Mouse (Mus musculus): ENCODE results near the gene Cd5. TPM values are rescaled to one million over a fixed set of nuclear protein-coding genes. Genes with fewer than 3 reads are reported as not detected.

The Cd5 gene
- total RNA-seq, 4 experiments from 2014 or later = 0.16 to 0.26 (median 0.21) TPM

GRCm38 (mm10) chr19:10758708-10759107 lies 19.9 kb upstream of the Cd5 start:
- DNase-seq (ENCODE audit: low spot score) = no peak

- DNase-seq (ENCODE audit: low spot score) = no peak
Observed at GRCm38 (mm10) chr19:10757526-10757925, 18.7 kb upstream of the Cd5 start.

DNA sequence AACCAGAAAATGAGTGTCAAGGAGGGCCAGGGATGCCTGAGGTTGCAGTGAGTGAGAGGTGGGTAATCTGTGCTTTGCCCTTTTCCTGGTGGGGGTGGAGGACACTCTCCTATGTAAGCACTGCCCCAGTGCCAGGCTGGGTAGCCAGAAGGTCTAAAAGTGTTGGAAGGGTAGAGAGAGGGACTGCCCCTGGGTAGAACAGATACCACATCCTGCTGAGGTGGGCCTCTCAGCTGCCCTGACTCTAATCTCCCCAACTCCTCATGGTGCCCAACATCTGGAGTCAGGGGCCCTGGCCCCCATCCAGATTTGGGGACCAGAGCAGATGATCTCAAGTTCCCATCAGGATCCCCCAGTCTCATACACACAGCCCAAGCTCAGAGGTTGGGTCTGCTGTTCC lies 18.3 kb upstream of the Cd5 start:
- DNase-seq (ENCODE audit: low spot score) = no peak

GRCm38 (mm10) chr19:10752646-10753045 lies 13.8 kb upstream of the Cd5 start:
- no peak for DNase-seq (ENCODE audit: low spot score)

DNA sequence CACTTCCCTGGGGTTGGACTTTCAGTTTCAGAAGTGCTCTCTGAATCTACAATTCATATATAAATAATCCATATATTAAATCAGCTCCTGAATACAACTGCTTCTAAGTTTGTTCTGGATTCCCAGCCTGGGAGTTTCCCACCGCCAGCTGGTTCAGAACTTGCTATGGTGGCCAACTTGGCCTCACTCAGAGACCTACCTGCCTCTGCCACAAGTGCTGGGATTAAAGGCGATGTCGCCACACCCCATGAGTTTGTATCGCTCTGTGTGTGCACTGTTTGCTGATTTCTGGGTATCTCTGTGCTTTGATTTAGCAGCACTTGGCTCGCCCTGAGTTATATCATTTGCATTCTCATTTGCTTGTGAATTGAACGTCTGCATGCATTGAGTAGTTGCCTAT lies 13.3 kb upstream of the Cd5 start:
- DNase-seq (ENCODE audit: low spot score) = no peak

DNA sequence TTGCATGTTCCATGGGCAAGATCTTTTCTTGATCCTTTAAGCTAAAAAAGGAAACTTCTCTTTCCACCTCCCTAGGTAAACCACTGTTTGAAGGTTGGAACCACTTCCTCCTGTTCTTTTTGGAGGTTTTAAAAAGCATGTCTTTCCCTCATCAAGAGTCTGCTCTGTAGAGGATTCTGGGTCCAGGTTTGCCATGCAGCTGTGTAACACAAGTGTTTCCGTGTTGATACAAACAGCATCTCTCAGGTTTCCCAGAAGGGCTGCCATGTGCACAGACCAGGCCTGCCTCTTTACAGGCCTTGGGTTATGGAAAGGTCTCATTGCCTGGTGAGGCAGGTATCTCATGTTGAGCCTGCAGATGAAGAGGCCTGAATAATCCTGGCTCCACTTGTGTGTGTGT lies 12.8 kb upstream of the Cd5 start:
- no peak for DNase-seq (ENCODE audit: low spot score)

- no peak for DNase-seq (ENCODE audit: low spot score)
Observed at GRCm38 (mm10) chr19:10750161-10750560, 11.4 kb upstream of the Cd5 start.

GRCm38 (mm10) chr19:10749295-10749694 lies 10.5 kb upstream of the Cd5 start:
- DNase-seq (ENCODE audit: low spot score) = no peak

DNA sequence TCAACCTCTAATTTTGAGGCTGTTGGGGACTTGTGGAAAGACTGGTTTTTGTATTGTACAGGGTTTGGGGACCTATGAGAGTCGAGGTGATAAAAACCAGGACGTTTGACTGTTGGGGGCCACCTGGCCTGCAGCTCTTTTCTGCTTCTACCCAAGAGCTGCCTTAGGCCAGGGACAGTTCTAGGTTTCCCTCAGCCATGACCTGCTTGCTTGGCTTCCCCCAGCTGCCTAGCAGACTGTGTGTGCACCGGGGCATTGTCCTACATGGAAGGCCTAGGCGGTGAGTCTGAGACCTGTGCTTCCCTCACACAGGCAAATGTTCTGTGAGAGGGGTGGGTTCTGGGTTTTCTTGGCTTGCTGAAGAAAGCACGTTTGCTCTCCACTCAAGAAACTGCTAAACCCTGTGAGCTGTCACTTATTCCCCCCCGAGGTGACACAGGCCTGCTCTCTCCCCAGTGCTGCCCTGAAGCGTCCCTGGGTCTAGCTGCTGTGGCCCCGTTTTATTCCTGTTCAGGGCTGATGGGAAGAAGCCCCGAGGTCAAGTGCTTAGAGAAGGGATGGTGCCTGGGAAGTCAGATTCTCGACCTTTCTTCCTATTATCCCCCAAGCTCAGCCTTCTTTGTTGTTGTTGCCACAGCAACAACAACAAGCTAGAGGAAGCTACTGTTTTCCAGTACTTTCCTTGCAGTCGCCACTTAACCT lies 9.8 kb upstream of the Cd5 start:
- DNase-seq (ENCODE audit: low spot score) = no peak

GRCm38 (mm10) chr19:10747718-10748117 lies 8.9 kb upstream of the Cd5 start:
- no peak for DNase-seq (ENCODE audit: low spot score)

GRCm38 (mm10) chr19:10747182-10747581 lies 8.4 kb upstream of the Cd5 start:
- DNase-seq (ENCODE audit: low spot score) = no peak

GRCm38 (mm10) chr19:10742565-10742964 lies 3.8 kb upstream of the Cd5 start:
- DNase-seq (ENCODE audit: low spot score) = peak; percentile 38

DNA sequence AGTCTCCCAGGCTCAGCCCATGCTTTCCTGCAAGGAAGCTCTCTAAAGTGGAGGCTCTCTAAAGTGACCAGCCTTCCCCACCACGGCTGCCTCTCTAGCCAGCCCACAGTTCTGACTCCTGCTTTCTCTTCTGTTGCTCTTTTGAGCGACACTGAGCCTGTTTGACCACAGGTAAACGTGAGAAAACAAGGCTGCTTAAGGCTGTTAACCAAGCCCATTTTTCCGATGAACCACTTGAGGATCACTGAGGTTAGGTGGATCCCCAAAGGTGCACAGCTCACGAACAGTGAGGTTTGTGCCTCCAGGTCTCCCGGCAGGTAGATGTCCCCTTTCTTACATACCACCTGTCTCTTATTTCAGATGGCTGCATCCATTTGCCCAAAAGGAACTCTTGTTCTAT lies 3.3 kb upstream of the Cd5 start:
- no peak for DNase-seq (ENCODE audit: low spot score)

- DNase-seq (ENCODE audit: low spot score) = no peak
Observed at GRCm38 (mm10) chr19:10740641-10741440, 2.0 kb upstream of the Cd5 start.

DNA sequence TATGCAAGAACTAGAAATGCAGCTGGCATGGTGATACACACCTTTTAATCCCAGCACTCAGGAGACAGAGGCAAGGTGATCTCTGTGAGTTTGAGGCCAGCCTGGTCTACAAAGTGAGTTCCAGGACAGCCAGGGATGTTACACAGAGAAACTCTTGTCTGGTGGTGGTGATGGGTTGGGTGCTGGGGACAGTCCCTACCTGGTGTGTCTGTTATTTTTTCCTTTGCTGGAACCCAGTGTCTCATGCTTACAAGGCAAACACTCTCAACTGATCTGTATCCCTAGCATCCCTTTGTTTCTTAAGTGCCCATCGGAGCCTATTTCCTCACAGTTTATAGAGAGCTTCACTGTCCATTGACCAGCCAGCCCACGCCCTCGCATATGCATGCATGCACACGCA lies 1.1 kb upstream of the Cd5 start:
- DNase-seq (ENCODE audit: low spot score) = no peak

- no peak for DNase-seq (ENCODE audit: low spot score)
Observed at GRCm38 (mm10) chr19:10738038-10738437, 764 bp downstream of the Cd5 start.

GRCm38 (mm10) chr19:10735861-10736260 lies 2.9 kb downstream of the Cd5 start:
- no peak for DNase-seq (ENCODE audit: low spot score)

- DNase-seq (ENCODE audit: low spot score) = no peak
Observed at GRCm38 (mm10) chr19:10735061-10735460, 3.7 kb downstream of the Cd5 start.

DNA sequence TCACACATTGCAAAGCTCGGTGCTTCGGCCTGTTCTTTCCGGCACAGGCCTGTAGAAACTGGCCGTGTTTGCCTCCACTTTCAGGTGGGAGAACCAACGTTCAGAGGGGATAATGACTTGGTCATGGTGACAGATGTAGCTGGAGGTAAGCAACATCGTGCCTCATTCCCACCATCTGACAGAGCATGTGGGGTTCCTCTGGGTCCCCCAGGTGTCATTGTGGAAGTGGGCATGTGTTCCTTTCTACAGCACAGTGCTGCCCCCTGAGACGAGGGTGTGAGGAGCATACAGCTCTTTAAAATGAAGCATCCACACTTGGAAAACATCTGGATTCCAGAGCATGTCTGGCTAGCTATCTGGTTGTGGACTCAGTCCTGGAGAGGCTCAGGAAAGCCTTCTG lies 4.2 kb downstream of the Cd5 start:
- no peak for DNase-seq (ENCODE audit: low spot score)

GRCm38 (mm10) chr19:10733501-10734127 lies 5.2 kb downstream of the Cd5 start:
- DNase-seq (ENCODE audit: low spot score) = peak; percentile 40

DNA sequence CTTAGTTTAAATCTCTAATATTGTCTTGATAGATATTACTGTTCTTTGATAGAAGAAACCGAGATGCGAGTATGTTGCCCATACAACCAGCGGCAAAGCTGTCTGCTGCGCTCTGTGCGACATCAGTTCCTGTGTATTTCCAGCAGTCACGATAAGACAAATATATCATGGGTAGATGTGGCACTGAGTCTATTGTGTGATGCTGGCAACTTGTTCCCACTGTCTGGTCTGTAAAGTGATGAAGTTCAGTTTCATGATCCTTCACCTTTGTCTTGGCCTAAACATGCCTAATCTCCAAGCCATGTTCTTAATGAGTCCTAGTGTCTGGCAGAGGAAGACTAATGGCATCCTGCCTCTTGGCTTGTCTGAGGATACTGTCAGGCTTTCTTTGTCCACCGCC lies 6.1 kb downstream of the Cd5 start:
- DNase-seq (ENCODE audit: low spot score) = no peak

DNA sequence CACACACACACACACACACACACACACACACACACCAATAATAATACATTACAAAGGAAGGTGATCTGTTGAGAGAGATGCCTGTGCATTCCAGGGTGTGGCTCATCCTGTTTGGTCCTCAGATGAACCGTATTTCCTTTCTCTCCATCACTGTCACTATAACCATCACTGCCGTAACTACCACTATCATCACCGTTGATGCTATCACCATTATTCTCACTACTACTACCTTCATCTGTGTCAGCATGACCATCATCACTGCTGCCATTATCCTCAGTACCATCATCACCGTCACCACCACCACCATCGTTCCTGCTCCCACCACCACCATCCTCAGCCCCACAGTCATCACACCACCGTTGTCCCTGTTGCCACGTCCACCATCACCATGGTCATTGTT lies 6.8 kb downstream of the Cd5 start:
- no peak for DNase-seq (ENCODE audit: low spot score)

DNA sequence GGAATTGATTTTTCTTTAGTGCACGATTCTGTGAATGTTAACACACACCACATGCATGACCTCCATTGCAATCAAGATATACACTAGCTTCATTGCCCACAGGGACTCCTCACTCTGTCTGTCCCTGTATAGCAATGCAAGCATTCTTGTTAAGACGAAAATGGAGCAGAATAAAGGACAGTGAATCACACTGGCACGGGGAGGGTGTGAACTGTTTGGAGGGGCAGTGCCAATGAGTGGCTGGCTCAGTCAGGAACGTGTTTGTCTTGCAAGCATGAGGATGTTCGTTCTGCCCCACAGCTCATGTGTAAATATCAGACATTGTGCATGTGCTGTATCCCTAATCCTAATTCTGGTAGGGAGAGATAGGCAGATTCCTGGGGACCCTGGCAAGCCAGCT lies 8.3 kb downstream of the Cd5 start:
- DNase-seq (ENCODE audit: low spot score) = no peak
